Mouse (Mus musculus) C2C12 (cell line): Measurements from ENCODE around the gene Irf5.
A peak's percentile ranks its signal among the peaks of the same experiment; 100 is the strongest.

Experiments
- CEBPB ChIP-seq: IDR thresholded peaks from one replicate; pipeline ENCODE4 v1.6.1; 2011; ENCODE audit warnings: low read depth, mild to moderate bottlenecking, control low read depth, moderate library complexity
- CTCF ChIP-seq: IDR thresholded peaks from one replicate; pipeline ENCODE4 v1.5.1; 2011; ENCODE audit not compliant: control insufficient read depth, insufficient read depth, insufficient read length
- FOSL1 ChIP-seq: IDR thresholded peaks from one replicate; pipeline ENCODE4 v1.8.0; 2011; ENCODE audit warnings: mild to moderate bottlenecking, low read length; ENCODE audit not compliant: poor library complexity, insufficient read depth, severe bottlenecking
- MAX ChIP-seq: IDR thresholded peaks from one replicate; pipeline ENCODE4 v1.6.1; 2011; ENCODE audit warnings: mild to moderate bottlenecking, control low read depth
- MYOD1 ChIP-seq: IDR thresholded peaks from one replicate; pipeline ENCODE4 v1.6.1; 2011; ENCODE audit warnings: low read depth; ENCODE audit not compliant: control insufficient read depth, insufficient read length
- MYOG ChIP-seq: IDR thresholded peaks from one replicate; pipeline ENCODE4 v1.6.1; 2011; ENCODE audit not compliant: control insufficient read depth, insufficient read length; ENCODE audit errors: extremely low read depth
- USF1 ChIP-seq: IDR thresholded peaks from one replicate; pipeline ENCODE4 v1.6.1; 2011; ENCODE audit warnings: low read depth, mild to moderate bottlenecking, control low read depth, moderate library complexity

DNA sequence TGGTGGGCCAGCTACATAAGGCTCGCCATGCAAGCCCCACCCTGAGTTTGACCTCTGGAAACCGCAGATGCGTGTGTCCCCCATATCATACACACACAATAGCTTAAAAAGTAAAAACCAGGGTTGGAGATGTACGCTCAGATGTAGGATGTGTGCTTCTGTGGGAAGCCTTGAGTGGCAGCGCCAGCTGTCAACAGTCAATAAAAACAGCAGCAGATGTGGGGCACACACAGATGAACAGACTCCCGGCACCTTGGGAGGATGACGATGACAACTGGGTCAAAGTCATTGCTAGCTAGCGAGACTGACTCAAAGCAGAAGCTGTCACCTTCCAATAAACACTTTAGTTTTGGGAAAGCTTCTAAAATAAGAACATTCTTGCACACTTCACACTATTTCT, 13.1 kb downstream of the Irf5 start:
- TF ChIP-seq CTCF: no peak
- no peak for TF ChIP-seq MAX
- TF ChIP-seq MYOG: no peak
- no peak for TF ChIP-seq CEBPB
- no peak for TF ChIP-seq USF1
- TF ChIP-seq MYOD1: peak; percentile 83
- no peak for TF ChIP-seq FOSL1
